ENCODE assay signal across 9 mouse cellular contexts in the genomic region with DNA sequence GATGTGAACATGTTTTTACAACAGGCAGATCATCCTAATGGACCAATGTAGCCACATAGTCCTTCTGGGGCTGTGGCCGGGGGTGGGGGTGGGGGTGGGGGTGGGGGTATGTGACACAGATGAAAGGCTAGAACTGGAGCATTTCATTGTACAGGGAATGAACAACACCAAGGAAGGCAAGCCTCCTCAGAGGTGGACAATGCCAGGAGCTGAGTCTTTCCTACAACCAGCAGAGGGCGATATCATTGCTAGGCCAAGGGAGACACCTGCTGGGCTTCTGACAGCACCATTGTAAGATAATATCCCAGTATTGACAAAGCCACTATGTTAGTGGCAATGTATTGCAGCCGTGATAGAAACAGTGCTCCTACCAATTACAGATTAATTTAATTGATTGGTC. TPM values are rescaled to one million over a fixed set of nuclear protein-coding genes. Genes with fewer than 3 reads are reported as not detected.
DNase-seq lines count a peak whose midpoint lies in the region; ATAC-seq and TF ChIP-seq lines count a peak whose summit lies in the region.
"Had no signal": no experiment of that assay in that cellular context is flagged by ENCODE, and none has a peak within 500 bp of the region (broad histone marks: within the 10 kb centered on the region; RNA-seq: fewer than 3 reads in every experiment).

No protein-coding gene starts in this region.

- H3K9ac ChIP-seq in kidney, embryonic 15.5 days: no peak overlapping the region
- H3K9ac ChIP-seq in kidney, embryonic 14.5 days (ENCODE audit: low read depth, low read length): no peak overlapping the region
- H3K9ac ChIP-seq: limb, embryonic 15.5 days had no signal

- peak; percentile 65 for TF ChIP-seq CTCF in bone marrow, adult 2 months (IDR thresholded peaks at IDR 0.05; ENCODE audit: control insufficient read depth, insufficient read depth, low read length)

- H3K9me3 ChIP-seq in kidney, embryonic 15.5 days (replicated peaks): no peaks in the 10 kb centered on the region
- no peaks in the 10 kb centered on the region for H3K9me3 ChIP-seq in kidney, embryonic 14.5 days (ENCODE audit: control insufficient read depth, low read length)
- H3K9me3 ChIP-seq: limb, embryonic 15.5 days had no signal

- H3K36me3 ChIP-seq in kidney, embryonic 15.5 days: no peaks in the 10 kb centered on the region
- no peaks in the 10 kb centered on the region; the same call in 1 of the 2 replicates for H3K36me3 ChIP-seq in kidney, embryonic 14.5 days (ENCODE audit: control insufficient read depth, insufficient read depth, low read length)

- TF ChIP-seq POLR2A in bone marrow, adult 2 months (IDR thresholded peaks at IDR 0.05; ENCODE audit: borderline replicate concordance, control insufficient read depth, low read depth, low read length): no peak

- peak; percentile 3 for DNase-seq in kidney, adult 18-20 months
- DNase-seq in ES-CJ7 (ENCODE audit: low read depth, low spot score): peak; percentile 82
- peak; percentile 73 for DNase-seq in retina, postnatal 1 day
- no peak for DNase-seq in gastrocnemius, postnatal 4 days (ENCODE audit: low spot score in 2 of 2)

- WGBS in kidney, embryonic 15.5 days: 39% methylated on average over 3 of the region's 3 CpGs
- 16% methylated on average over 3 of the region's 3 CpGs for WGBS in bone marrow, adult 2 months
- 44% methylated on average over 3 of the region's 3 CpGs for WGBS in kidney, embryonic 14.5 days

- no peaks in the 10 kb centered on the region for H3K27me3 ChIP-seq in kidney, embryonic 15.5 days
- no peaks in the 10 kb centered on the region for H3K27me3 ChIP-seq in kidney, embryonic 14.5 days (ENCODE audit: control insufficient read depth, insufficient read depth, low read length)
- H3K27me3 ChIP-seq: limb, embryonic 15.5 days had no signal

- no peak overlapping the region for H3K4me3 ChIP-seq in kidney, embryonic 15.5 days (replicated peaks)
- no peak overlapping the region for H3K4me3 ChIP-seq in bone marrow, adult 2 months (replicated peaks; ENCODE audit: control insufficient read depth, low read depth, low read length)
- no peak overlapping the region for H3K4me3 ChIP-seq in kidney, embryonic 14.5 days (ENCODE audit: low read length)
- H3K4me3 ChIP-seq: erythroblast, embryonic 14.5 days; limb, embryonic 15.5 days had no signal

- no peak overlapping the region for H3K27ac ChIP-seq in kidney, embryonic 15.5 days
- H3K27ac ChIP-seq in bone marrow, adult 2 months (ENCODE audit: control insufficient read depth, insufficient read depth, low read depth, low read length, poor library complexity): no peak overlapping the region
- H3K27ac ChIP-seq in kidney, embryonic 14.5 days (ENCODE audit: low read depth, low read length): no peak overlapping the region
- H3K27ac ChIP-seq: limb, embryonic 15.5 days had no signal

- no peaks in the 10 kb centered on the region for H3K4me1 ChIP-seq in kidney, embryonic 15.5 days
- no peaks in the 10 kb centered on the region for H3K4me1 ChIP-seq in bone marrow, adult 2 months (ENCODE audit: control insufficient read depth, insufficient read depth, low read length)
- no peaks in the 10 kb centered on the region for H3K4me1 ChIP-seq in kidney, embryonic 14.5 days (ENCODE audit: control insufficient read depth, insufficient read depth, low read length)
- H3K4me1 ChIP-seq: limb, embryonic 15.5 days had no signal

- no peak for ATAC-seq in kidney, embryonic 15.5 days (replicated peaks; ENCODE audit: low FRiP score)
- ATAC-seq in kidney, embryonic 14.5 days (ENCODE audit: low FRiP score, low TSS enrichment): peak; percentile 46; the same call in 1 of the 2 replicates

- no peak overlapping the region for H3K4me2 ChIP-seq in kidney, embryonic 15.5 days
- no peak overlapping the region for H3K4me2 ChIP-seq in kidney, embryonic 14.5 days (replicated peaks; ENCODE audit: low read depth, low read length)
- H3K4me2 ChIP-seq: limb, embryonic 15.5 days had no signal

RNA-seq across cellular contexts. Expression of a gene that starts 37.2 kb away (rescaled TPM):
- polyA plus RNA-seq in kidney, embryonic 15.5 days (2015; fragmentation: Nextera tagmentation; extraction: Ambion mirVana): 1.3 and 1.7 TPM in 2 replicates
- 0.59 and 0.72 TPM in 2 replicates for polyA plus RNA-seq in bone marrow, adult 2 months (2011; ENCODE audit: insufficient read depth, insufficient read length, low replicate concordance, missing spikeins)
- polyA plus RNA-seq in kidney, embryonic 14.5 days (2014; fragmentation: Nextera tagmentation; extraction: Ambion mirVana): 1.4 and 2.6 TPM in 2 replicates
- 1 to 10 TPM; 3.0 to 3.7 TPM for total RNA-seq in gastrocnemius, postnatal 4 days (2021)
- polyA plus RNA-seq: erythroblast, embryonic 14.5 days had no signal

Comparison
In these comparisons a context has a peak if more than half of its experiments do, and no peak if none do; other contexts are left out.
1. DNase-seq: peak in kidney, adult 18-20 months (single experiment), ES-CJ7 (single experiment) and retina, postnatal 1 day (single experiment); none in gastrocnemius, postnatal 4 days (0 of 2).